Mouse (Mus musculus) bone marrow macrophage, adult 2 months (primary cell): ENCODE results near the gene Adam15.

Experiments
- CTCF ChIP-seq: IDR thresholded peaks from 2 replicates; pipeline ENCODE4 v1.5.1; 2012; ENCODE audit warnings: low read depth, mild to moderate bottlenecking, low read length, moderate library complexity
- POLR2A ChIP-seq: IDR thresholded peaks from 2 replicates; pipeline ENCODE4 v1.6.1; 2012; ENCODE audit warnings: mild to moderate bottlenecking, low read depth, low read length, borderline replicate concordance

DNA sequence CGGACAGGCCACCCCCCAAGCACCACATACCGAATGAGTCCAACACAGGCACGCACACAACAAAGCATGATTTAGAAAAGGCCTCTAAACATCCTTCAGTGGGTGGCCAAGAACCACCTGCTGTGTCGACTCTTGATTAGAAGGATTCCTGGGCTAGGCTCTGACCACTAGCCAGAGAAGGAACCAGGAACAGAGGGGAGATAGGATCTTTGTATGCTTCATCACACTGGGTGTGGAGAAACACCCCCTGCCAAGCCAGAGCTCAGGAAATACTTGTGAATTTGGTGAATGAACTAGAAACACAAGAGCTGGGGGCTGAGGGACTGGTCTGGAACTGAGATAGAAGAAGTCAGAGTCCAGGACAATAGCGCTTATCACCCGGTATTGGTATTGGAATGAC lies 13.3 kb downstream of the Adam15 start:
- no peak for TF ChIP-seq CTCF
- TF ChIP-seq POLR2A = no peak
